Mouse (Mus musculus) heart, adult 2 months (tissue): ENCODE measurements at regions not wholly inside any gene's neighbourhood (a gene's known extent, or its start where the extent isn't known, plus 50 kb on each side); places are given as distances from the start of the nearest gene placed in this dataset.

Experiments
- EP300 ChIP-seq: fragments of 200-500 bp; IDR thresholded peaks from 2 replicates; pipeline ENCODE4 v1.6.1; 2011; ENCODE audit warnings: low read depth, low read length, control low read depth; ENCODE audit not compliant: insufficient read depth
- POLR2A ChIP-seq: fragments of 200-500 bp; IDR thresholded peaks from 2 replicates; pipeline ENCODE4 v1.6.1; 2011; ENCODE audit warnings: mild to moderate bottlenecking, low read depth, low read length, control low read depth; ENCODE audit not compliant: insufficient read depth

- no peak for TF ChIP-seq POLR2A
- TF ChIP-seq EP300: no peak
Observed at GRCm38 (mm10) chr9:98667072-98667471, 65.6 kb upstream of the Mrps22 start.
